Comparison of ENCODE assay signal across 1 mouse cellular context in genomic region chr3:138041591-138042301, GRCm38 (mm10).
A peak's percentile ranks its signal among the peaks of the same experiment; 100 is the strongest.
TF ChIP-seq lines count a peak whose summit lies in the region.

No protein-coding gene starts in this region.

TF ChIP-seq in CH12.LX, 34 proteins besides CTCF, POLR2A, EP300 and RAD21 (continued from another document):
- no peak for TF ChIP-seq NELFE (IDR thresholded peaks at IDR 0.05; ENCODE audit: low read depth, low read length)
- no peak for TF ChIP-seq CHD1 (IDR thresholded peaks at IDR 0.05; ENCODE audit: low read depth, low read length)
- TF ChIP-seq ZKSCAN1 (IDR thresholded peaks at IDR 0.05; ENCODE audit: borderline replicate concordance, low read depth, low read length) = no peak
- no peak for TF ChIP-seq ZMIZ1 (IDR thresholded peaks at IDR 0.05; ENCODE audit: low read depth, low read length)
- no peak for TF ChIP-seq NRF1 (IDR thresholded peaks at IDR 0.05; ENCODE audit: low read depth, low read length)
- TF ChIP-seq GABPA (IDR thresholded peaks at IDR 0.05; ENCODE audit: insufficient replicate concordance, low read depth, low read length) = no peak
- TF ChIP-seq USF1 (IDR thresholded peaks at IDR 0.05; ENCODE audit: low read depth, low read length) = no peak
- TF ChIP-seq E2F4 (IDR thresholded peaks at IDR 0.05; ENCODE audit: insufficient replicate concordance, low read depth, low read length) = no peak
- peak; percentile 66 for TF ChIP-seq MAFK (IDR thresholded peaks at IDR 0.05; ENCODE audit: insufficient replicate concordance, low read length)
- TF ChIP-seq KAT2A (IDR thresholded peaks at IDR 0.05; ENCODE audit: insufficient replicate concordance, low read length) = no peak
- TF ChIP-seq HCFC1 (IDR thresholded peaks at IDR 0.05; ENCODE audit: low read depth, low read length) = no peak; the same call in 1 of the 2 replicates
- no peak for TF ChIP-seq SMC3 (IDR thresholded peaks at IDR 0.05; ENCODE audit: low read depth, low read length)
- peak; percentile 51; the same call in 1 of the 2 replicates for TF ChIP-seq IRF4 (IDR thresholded peaks at IDR 0.05; ENCODE audit: low read depth, low read length)
- TF ChIP-seq MAZ (IDR thresholded peaks at IDR 0.05; ENCODE audit: low read depth, low read length) = no peak
- TF ChIP-seq CHD2 (IDR thresholded peaks at IDR 0.05; ENCODE audit: low read length) = no peak
- 0 out of 2 replicates have a peak, but pooled peaks have one; percentile 44 for TF ChIP-seq TBP (conservative IDR thresholded peaks at IDR 0.05; ENCODE audit: low read depth, low read length)
